Mouse (Mus musculus): ENCODE results near the gene Olfr655. TPM values are rescaled to one million over a fixed set of nuclear protein-coding genes. Genes with fewer than 3 reads are reported as not detected.

Olfr655 gene
- polyA plus RNA-seq (2017; shearing (Covaris generic)): not detected

GRCm38 (mm10) chr7:104601679-104602078 is at the start of gene Olfr655:
Gene Olfr655 (minus strand): TSS chr7:104601779.

DNA sequence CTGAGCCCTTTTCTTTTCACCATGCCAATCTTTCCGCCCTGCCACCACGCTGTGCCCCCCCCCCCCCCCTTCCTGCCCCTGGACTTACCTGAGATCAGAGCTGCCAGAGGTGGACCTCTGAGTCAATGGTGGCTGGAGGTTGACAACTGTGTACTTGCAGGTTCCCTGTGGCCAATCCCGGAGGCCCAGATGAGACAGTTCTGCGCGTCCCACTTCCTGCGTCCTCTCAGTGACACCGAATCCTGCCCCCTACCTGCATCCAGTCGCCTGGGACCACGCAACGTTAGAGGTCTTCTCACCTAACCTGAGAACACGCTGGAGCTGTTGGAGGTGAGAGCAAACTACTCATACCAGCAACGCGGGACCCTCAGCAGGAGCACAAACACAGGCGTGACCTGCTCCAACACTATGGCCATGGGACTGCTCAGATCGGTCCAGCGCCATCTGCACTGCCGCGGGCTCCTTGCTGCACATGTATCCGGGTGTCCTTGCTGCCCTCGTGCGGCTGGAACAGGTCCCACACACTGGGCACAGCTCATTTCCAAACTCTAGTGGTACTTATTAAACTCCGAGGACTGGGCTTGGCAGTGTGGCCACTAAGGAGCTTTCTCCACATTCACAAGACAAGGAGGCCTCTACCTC is 45.4 kb upstream of the Olfr655 start, which contains the start of gene Olfr658:
Gene Olfr658, minus strand, starts transcription at position 465 of the 642 bp plus-strand sequence.

DNA sequence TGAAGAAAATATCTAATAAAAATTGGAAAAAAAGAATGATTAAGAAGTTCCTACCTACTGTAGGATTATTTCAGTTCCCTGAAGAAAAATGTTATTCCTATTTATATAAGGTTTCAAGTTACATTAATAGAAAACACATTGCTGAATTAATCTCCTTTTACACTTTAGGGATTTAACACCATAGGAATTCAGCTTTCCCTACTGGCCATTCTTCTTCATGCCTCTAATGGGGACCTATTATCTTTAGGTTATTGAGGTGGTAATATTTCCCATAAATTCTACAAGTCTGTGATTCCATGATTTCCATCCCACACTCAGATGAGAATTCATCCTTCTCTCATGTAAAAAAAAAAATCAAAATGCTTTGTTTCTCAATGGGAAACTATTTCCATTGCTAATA is 22.9 kb upstream of the Olfr655 start, which contains the start of gene Olfr657:
Gene Olfr657, plus strand, starts transcription at position 301 of the 400 bp plus-strand sequence.

DNA sequence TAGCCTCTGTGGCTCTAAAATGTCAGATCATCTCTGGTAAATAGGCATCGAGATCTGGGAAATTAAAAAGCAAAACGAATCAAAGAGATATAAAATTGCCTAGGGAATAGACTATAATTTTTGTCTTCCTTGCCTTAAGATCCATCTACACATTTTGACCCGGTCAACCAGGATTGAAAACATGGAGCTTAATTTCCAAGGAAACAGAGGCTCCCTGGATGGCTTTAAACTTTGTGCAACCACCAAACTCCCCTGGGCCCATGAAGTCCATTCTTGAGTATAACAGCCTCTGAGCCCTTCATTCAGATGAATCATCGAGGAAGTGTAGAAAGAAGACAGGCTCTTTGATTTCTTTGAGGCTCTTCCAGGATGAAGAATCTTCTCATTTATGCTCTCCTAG is 12.1 kb upstream of the Olfr655 start, which contains the start of gene Olfr656:
Gene Olfr656, plus strand, starts transcription at position 301 of the 400 bp plus-strand sequence.

DNA sequence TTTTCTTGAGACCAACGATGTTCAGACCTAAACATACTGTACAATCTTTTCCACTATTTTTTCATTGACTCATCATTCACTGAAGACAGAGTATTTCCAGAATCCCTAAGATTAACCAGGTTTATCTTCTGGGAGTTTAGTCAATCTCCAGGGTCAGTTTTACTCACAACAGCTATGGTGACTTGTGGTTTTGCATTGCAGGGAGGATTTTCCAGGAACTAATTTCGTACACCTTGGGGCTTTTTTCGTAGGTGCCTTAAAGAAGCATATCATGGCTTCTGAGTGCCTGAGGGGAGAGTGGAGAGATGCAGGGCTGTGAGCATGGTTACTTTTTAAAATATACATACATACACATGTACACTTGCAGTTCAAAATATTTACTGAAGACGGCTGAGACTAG is 14.9 kb downstream of the Olfr655 start, which contains the start of gene Olfr654:
Gene Olfr654, plus strand, starts transcription at position 301 of the 400 bp plus-strand sequence.

GRCm38 (mm10) chr7:104577014-104577413 is 24.6 kb downstream of the Olfr655 start, which contains the start of gene Olfr653:
Gene Olfr653 (plus strand): TSS chr7:104577314.

GRCm38 (mm10) chr7:104560601-104561000 is 41.0 kb downstream of the Olfr655 start, which contains the start of gene Olfr652:
Gene Olfr652 (plus strand): TSS chr7:104560901.

DNA sequence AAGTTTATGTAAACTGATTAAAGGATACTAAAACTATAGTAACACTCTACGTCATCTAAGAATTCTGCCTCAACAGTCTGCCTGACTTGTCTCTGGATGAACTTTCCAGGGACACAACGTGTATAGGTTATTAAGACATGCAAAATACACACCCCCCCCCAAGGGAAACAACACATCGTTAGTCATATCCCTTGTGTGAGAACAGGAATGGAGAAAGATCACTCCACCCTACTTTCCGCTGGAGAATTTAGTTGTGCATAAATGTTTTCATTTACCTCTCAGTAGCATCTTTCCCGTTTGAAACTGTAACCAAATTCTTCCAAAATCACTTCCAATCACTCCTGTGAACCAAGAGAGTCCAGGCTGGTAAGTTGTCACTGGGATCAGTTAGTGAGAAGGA is 51.7 kb downstream of the Olfr655 start, which contains the start of gene Olfr651:
Gene Olfr651, plus strand, starts transcription at position 301 of the 400 bp plus-strand sequence.

Other genes starting within 250 kb of the Olfr655 start
- gene Trim12c, start 248.4 kb downstream of the Olfr655 start, polyA plus RNA-seq (2017; shearing (Covaris generic)): 25.4 TPM
- 1.3 TPM for gene Trim30b, start 231.9 kb downstream of the Olfr655 start, polyA plus RNA-seq (2017; shearing (Covaris generic))
- gene Trim30c, start 200.9 kb downstream of the Olfr655 start, polyA plus RNA-seq (2017; shearing (Covaris generic)): 1.1 TPM
- gene Trim30a, start 136.6 kb downstream of the Olfr655 start, polyA plus RNA-seq (2017; shearing (Covaris generic)): 67.1 TPM
- 28.0 TPM for gene Trim30d, start 93.9 kb downstream of the Olfr655 start, polyA plus RNA-seq (2017; shearing (Covaris generic))
- not detected for gene Olfr651, start 51.6 kb downstream of the Olfr655 start, polyA plus RNA-seq (2017; shearing (Covaris generic))
- gene Olfr652, start 40.9 kb downstream of the Olfr655 start, polyA plus RNA-seq (2017; shearing (Covaris generic)): not detected
- gene Olfr653, start 24.5 kb downstream of the Olfr655 start, polyA plus RNA-seq (2017; shearing (Covaris generic)): not detected
- not detected for gene Olfr654, start 14.8 kb downstream of the Olfr655 start, polyA plus RNA-seq (2017; shearing (Covaris generic))
- gene Olfr656, start 12.2 kb upstream of the Olfr655 start, polyA plus RNA-seq (2017; shearing (Covaris generic)): not detected
- gene Olfr657, start 23.0 kb upstream of the Olfr655 start, polyA plus RNA-seq (2017; shearing (Covaris generic)): not detected
- not detected for gene Olfr658, start 45.5 kb upstream of the Olfr655 start, polyA plus RNA-seq (2017; shearing (Covaris generic))
- 0.10 TPM for gene Olfr659, start 65.0 kb upstream of the Olfr655 start, polyA plus RNA-seq (2017; shearing (Covaris generic))
- not detected for gene Olfr661, start 84.7 kb upstream of the Olfr655 start, polyA plus RNA-seq (2017; shearing (Covaris generic))
- not detected for gene Usp17le, start 175.7 kb upstream of the Olfr655 start, polyA plus RNA-seq (2017; shearing (Covaris generic))
- gene Usp17lb, start 240.8 kb upstream of the Olfr655 start, polyA plus RNA-seq (2017; shearing (Covaris generic)): not detected